Mouse (Mus musculus) heart, postnatal 25 days (tissue): Measurements from ENCODE around the gene Slc22a8. TPM values are rescaled to one million over a fixed set of nuclear protein-coding genes. Genes with fewer than 3 reads are reported as not detected.

Source experiments
- DNase-seq: peaks from one replicate; pipeline ENCODE4 v3.0.0; 2022; ENCODE audit warnings: low spot score
- intact Hi-C: fragments of 180-260 bp; cut with DNase I; formaldehyde crosslinking; loops from one replicate; pipeline ENCODE4 v1.15.1; 2025
- total RNA-seq, 2 experiments: library from RNA; stranded (reverse); gene quantifications; 2 replicates each; pipeline ENCODE4 v1.2.3; 2021

The Slc22a8 gene
- not detected for total RNA-seq

DNA sequence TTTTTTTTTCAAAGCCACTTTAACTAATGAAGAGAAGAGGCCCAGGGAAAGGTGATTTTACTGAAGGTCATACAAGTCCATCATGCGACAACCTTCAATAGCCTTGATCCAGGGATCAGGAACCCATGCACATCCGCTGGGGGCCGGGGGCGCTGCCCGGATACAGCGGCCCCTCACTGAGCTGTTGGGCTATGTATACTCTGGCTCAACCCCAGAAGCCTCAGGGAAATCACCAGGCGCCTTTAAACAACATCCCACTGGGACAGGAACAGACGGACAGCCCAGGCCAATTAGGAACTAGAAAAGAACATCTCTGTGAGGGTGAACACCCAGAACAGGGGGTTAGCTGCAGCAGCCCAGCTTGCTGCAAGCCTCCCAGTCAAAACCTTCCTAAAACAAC, at the start of gene Slc22a8:
Slc22a8 (plus strand) TSS at position 301 of the 400 bp plus-strand sequence.
- intact Hi-C loops = no loop called here
- DNase-seq = no peak

GRCm38 (mm10) chr19:8558897-8559296, 32.2 kb upstream of the Slc22a8 start:
- no peak for DNase-seq
- intact Hi-C loops = no loop called here

GRCm38 (mm10) chr19:8564021-8564420, 27.0 kb upstream of the Slc22a8 start:
- no peak for DNase-seq
- intact Hi-C loops = no loop called here

GRCm38 (mm10) chr19:8564469-8564868, 26.6 kb upstream of the Slc22a8 start:
- intact Hi-C loops = no loop called here
- no peak for DNase-seq

GRCm38 (mm10) chr19:8565262-8565661, 25.8 kb upstream of the Slc22a8 start:
- intact Hi-C loops = no loop called here
- no peak for DNase-seq

DNA sequence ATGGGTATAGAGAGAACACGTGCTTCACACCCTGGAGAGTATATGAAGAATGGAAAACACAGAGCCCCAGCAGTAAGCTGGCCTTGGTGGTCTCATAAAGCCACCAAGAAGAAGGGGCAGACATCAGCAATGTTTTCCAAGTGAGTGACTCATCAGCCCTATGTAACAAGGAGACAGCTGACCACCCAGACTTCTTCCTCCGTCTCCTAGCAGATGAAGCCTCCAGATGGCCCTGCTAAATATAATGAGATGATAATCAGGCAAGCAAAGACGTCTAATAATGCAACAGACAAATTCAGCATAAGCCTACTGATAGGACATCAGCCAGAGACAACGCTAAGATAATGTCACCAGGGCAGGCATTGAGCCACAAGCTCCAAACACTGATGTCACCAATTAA, 25.1 kb upstream of the Slc22a8 start:
- intact Hi-C loops = no loop called here
- DNase-seq = no peak

DNA sequence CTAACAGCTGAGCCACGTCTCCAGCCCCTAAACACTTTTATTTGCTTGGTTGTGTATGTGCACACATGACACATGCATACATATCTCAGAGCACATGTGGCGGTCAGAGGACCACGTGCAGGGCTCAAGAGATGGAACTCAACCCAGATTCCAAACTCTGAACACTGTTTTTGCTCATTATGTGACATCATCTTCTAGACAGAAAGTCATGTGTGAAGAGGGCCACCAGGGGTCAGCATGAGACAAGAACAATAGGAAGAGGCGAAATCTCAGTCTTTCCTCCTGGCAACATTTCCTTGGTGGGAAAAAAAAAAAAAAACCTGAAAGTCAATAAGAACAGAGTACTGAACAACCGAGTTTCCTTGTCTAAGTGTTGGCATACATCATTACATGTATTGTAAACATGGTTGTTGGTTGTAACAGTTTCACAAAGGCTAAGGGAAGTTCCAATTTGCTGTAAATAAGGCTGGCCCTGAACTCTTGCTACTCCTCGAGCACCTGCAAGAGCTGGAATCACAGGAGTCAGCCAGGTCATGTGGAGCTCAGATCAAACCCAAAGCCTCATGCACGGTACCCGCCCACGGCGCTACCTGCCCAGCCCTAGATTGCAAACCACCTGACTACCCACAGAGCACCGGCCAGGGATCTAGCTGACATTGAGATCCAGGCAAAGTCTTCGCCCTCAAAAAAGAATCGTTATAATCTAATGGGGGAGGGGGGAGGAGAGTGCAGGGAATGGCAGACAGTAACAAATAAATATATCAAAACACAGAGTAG, 23.8 kb upstream of the Slc22a8 start:
- intact Hi-C loops = no loop called here
- DNase-seq = no peak

DNA sequence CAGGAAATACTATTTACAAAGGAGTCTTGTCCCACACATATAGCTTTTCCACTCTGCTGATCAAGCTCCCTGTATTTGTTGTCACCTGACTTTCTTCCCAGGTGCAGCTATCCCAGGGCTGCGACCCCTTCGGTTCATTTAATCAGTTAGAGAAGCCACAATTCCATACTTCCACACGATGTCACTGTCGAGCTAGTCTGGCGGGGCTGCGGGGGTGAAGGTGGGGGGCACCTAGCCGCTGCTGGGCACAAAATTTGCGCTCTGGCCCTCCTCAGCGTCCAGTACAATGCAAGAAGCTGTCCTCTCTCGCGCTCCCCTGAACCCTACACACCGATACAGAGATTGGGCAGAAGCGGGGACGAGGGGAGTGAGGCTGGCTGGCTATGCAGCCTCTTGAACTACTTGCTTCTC, 21.6 kb upstream of the Slc22a8 start:
- intact Hi-C loops = no loop called here
- DNase-seq = no peak

DNA sequence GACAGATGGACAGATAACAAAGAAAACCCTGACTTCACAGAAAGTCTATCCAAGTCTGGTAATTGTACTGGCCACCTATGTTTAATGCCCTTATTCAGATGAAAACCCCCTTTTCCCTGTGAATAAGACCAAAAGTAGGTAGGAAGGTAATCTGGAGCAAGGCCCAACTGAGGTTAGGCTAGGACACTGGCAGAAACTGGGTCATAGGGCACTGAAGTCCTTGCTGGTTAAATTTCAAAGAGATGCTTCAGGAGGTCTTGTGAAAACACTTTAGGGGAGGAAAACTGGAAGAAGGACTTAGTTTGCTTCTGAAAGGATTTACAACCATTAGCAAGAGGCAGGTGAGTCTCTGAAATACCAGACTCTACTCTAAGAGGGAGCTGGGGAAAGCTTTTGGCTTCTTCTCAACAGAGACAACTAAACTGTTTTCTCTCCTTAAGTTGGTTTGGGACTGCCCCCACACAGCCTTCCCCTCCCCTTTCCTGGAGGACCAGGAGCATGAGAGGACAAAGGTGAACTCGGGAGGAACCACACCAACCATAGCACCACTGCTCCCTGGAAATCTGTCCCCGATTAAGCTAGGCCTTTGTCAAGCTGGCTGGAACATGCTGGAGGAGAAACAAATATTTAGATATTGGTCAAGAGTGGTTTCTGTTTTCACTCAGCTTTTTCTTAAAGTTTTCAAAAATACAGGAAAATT, 20.6 kb upstream of the Slc22a8 start:
- intact Hi-C loops = no loop called here
- DNase-seq = no peak

GRCm38 (mm10) chr19:8571746-8572145, 19.3 kb upstream of the Slc22a8 start:
- DNase-seq = no peak
- intact Hi-C loops = no loop called here

- intact Hi-C loops = no loop called here
- no peak for DNase-seq
Measured at GRCm38 (mm10) chr19:8572485-8572884, 18.6 kb upstream of the Slc22a8 start.

- DNase-seq = no peak
- intact Hi-C loops = no loop called here
Measured at GRCm38 (mm10) chr19:8577432-8577831, 13.6 kb upstream of the Slc22a8 start.

GRCm38 (mm10) chr19:8578293-8578969, 12.6 kb upstream of the Slc22a8 start:
- intact Hi-C loops = loop anchor here (1.0 kb wide), 1 partner anchor 105 kb away; no protein-coding TSS in a partner anchor
- DNase-seq = no peak

- intact Hi-C loops = loop anchor here (1.0 kb wide), 1 partner anchor 104 kb away; no protein-coding TSS in a partner anchor
- DNase-seq = no peak
Measured at GRCm38 (mm10) chr19:8578970-8579342, 12.1 kb upstream of the Slc22a8 start.

GRCm38 (mm10) chr19:8585298-8585697, 5.8 kb upstream of the Slc22a8 start:
- no peak for DNase-seq
- intact Hi-C loops = no loop called here

DNA sequence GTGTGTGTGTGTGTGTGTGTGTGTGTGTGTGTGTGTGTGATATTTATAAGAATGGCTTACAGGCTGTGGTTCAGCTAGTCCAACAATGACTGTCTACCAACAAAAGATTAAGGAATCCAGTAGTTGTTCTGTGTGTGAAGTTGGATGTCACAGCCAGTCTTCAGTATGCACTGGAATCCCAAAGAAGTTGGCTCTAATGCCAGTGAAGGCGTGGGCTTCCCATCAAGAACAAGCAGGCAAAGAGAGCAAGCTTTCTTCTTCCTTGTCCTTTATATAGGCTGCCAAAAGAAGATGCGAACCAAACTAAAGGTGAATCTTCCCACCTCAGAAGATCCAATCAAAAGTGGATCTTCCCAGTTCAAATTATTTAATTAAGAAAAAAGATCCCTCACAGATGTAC, 5.2 kb upstream of the Slc22a8 start:
- DNase-seq = no peak
- intact Hi-C loops = no loop called here

DNA sequence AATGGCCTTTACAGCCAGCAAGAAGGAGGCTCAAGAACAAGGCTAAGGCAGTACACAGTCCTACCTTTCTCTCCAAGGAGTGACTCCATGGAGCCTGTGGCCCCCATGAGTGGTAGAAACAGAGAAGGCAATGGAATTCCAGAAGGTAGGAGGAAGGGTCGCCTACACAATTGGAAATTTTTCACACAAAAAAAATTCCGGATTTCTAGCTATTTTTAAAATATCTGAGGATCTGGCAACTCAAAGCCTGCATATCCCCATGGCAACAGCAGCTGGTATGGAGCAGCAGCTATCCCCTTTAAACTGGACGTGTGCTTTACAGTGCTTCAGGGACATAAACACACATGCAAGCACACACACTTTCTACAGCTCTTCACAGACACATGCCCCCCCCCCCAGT, 4.7 kb upstream of the Slc22a8 start:
- DNase-seq = no peak
- intact Hi-C loops = no loop called here

DNA sequence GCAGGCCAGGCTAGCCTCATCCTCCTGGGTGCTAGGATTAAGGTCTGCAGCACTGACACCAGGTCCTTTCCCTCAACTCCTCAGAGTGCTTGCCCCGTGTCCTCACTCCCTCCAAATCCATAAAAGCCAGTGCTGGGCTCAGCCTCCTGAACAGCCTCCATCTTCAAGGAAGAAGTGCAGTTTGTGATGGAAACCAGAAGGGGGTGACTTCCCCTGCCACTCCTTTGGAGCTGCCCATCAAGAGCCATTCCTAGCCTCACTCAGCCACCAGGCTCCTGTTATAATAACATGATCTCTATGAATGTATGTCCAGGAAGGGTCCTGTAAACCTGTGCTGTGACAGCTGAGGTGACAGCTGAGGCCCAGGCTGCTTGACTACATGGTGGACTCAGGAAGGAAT, 3.7 kb upstream of the Slc22a8 start:
- DNase-seq = no peak
- intact Hi-C loops = no loop called here

DNA sequence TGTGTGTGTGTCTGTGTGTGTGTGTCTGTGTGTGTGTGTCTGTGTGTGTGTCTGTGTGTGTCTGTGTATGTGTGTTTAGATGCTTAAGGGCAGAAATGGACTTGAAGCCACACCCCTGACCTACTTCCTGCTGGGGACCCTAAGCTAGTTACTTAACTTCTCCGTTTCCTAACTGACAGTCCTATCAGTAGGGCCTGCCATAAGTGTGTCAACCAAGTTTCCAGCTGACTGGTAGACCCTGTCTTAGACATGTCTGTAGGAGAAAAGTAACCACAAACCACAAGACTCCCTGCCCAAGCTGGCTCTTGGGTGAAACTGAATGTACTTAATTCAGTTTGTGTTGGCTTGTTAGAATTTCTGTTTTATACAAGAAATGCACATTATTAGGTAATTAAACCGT, 1.1 kb downstream of the Slc22a8 start:
- intact Hi-C loops = no loop called here
- DNase-seq = no peak

DNA sequence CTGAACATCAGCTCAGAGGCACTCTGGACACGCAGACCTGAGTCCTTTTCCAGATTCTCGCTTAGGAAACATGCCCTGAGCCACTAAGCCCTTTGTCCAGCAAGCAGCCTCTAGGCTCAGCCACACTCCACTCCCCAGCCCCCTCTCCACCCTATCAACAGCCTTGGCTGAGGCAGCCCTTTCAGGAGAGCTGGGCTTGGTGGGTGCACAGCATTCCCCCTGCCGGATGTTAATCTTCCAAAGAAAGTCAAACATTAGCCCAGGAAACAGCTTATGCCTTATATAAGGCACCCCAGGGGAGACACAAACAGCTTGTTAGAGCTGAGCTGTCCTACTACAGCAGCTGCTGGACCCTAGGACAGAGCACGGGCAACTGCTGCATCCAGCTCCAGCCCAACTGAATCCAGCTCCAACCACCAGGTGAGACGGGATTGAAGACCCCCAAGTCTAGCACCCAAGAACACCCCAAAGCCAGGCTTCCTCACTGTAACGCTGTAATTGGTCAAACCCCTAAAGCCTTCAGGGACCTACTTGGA, 1.9 kb downstream of the Slc22a8 start:
- no peak for DNase-seq
- intact Hi-C loops = no loop called here

DNA sequence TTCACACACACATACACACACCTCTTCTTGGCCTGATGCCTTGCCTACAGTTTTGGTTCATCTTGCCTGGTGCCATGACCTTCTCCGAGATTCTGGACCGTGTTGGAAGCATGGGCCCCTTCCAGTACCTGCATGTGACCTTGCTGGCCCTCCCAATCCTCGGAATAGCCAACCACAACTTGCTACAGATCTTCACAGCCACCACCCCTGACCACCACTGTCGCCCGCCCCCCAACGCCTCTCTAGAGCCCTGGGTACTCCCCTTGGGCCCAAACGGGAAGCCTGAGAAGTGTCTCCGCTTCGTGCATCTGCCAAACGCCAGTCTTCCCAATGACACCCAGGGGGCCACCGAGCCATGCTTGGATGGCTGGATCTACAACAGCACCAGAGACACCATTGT, 2.8 kb downstream of the Slc22a8 start:
- intact Hi-C loops = no loop called here
- no peak for DNase-seq
